Mouse (Mus musculus): ENCODE data around the gene Gm33815. TPM values are rescaled to one million over a fixed set of nuclear protein-coding genes. Genes with fewer than 3 reads are reported as not detected.
"Not testable (repeated sequence)": the region's sequence is repeated elsewhere in the genome, so short reads cannot be mapped to it uniquely, and the experiment has no call there.

Gene Gm33815
- not detected for total RNA-seq (2021)

- DNase-seq, result not testable (repeated sequence)
Observed at GRCm38 (mm10) chrY:69320832-69321231, at the start of gene Gm33815. Gm33815 (plus strand) TSS chrY:69321132.
